Mouse (Mus musculus): ENCODE measurements around the gene Myrip.
"Not testable (repeated sequence)": the region's sequence is repeated elsewhere in the genome, so short reads cannot be mapped to it uniquely, and the experiment has no call there.

The Myrip gene

GRCm38 (mm10) chr9:120377726-120378125 is 76.4 kb downstream of the Myrip start:
- in situ Hi-C loops (cut with MboI, MseI) = no loop called here

- in situ Hi-C loops (cut with MboI, MseI) = no loop called here
Measured at GRCm38 (mm10) chr9:120395188-120395587, 93.9 kb downstream of the Myrip start.

- in situ Hi-C loops (cut with MboI, MseI) = no loop called here
Measured at GRCm38 (mm10) chr9:120396579-120397185, 95.4 kb downstream of the Myrip start.

GRCm38 (mm10) chr9:120398289-120398688 is 97.0 kb downstream of the Myrip start:
- in situ Hi-C loops (cut with MboI, MseI) = no loop called here

- in situ Hi-C loops (cut with MboI, MseI) = not testable (repeated sequence)
Measured at GRCm38 (mm10) chr9:120399537-120399936, 98.2 kb downstream of the Myrip start.

GRCm38 (mm10) chr9:120402368-120402767 is 101.1 kb downstream of the Myrip start:
- in situ Hi-C loops (cut with MboI, MseI) = no loop called here

- in situ Hi-C loops (cut with MboI, MseI) = no loop called here
Measured at GRCm38 (mm10) chr9:120403661-120404060, 102.3 kb downstream of the Myrip start.

- in situ Hi-C loops (cut with MboI, MseI) = loop anchor here (10.0 kb wide), 1 partner anchor 1625 kb away; no protein-coding TSS in a partner anchor
Measured at GRCm38 (mm10) chr9:120409663-120410181, 108.4 kb downstream of the Myrip start.

GRCm38 (mm10) chr9:120410421-120410820 is 109.1 kb downstream of the Myrip start:
- in situ Hi-C loops (cut with MboI, MseI) = loop anchor here (10.0 kb wide), 1 partner anchor 1624 kb away; no protein-coding TSS in a partner anchor

- in situ Hi-C loops (cut with MboI, MseI) = loop anchor here (10.0 kb wide), 1 partner anchor 1619 kb away; no protein-coding TSS in a partner anchor
Measured at GRCm38 (mm10) chr9:120415504-120415903, 114.2 kb downstream of the Myrip start.

GRCm38 (mm10) chr9:120416151-120416550 is 114.8 kb downstream of the Myrip start:
- in situ Hi-C loops (cut with MboI, MseI) = loop anchor here (10.0 kb wide), 1 partner anchor 1619 kb away; no protein-coding TSS in a partner anchor

GRCm38 (mm10) chr9:120416729-120417128 is 115.4 kb downstream of the Myrip start:
- in situ Hi-C loops (cut with MboI, MseI) = loop anchor here (10.0 kb wide), 1 partner anchor 1618 kb away; no protein-coding TSS in a partner anchor

- in situ Hi-C loops (cut with MboI, MseI) = loop anchor here (10.0 kb wide), 1 partner anchor 1616 kb away; no protein-coding TSS in a partner anchor
Measured at GRCm38 (mm10) chr9:120418582-120418981, 117.3 kb downstream of the Myrip start.

- in situ Hi-C loops (cut with MboI, MseI) = loop anchor here (10.0 kb wide), 1 partner anchor 480 kb away; no protein-coding TSS in a partner anchor
Measured at GRCm38 (mm10) chr9:120424567-120424966, 123.3 kb downstream of the Myrip start.

- in situ Hi-C loops (cut with MboI, MseI) = loop anchor here (10.0 kb wide), 1 partner anchor 479 kb away; no protein-coding TSS in a partner anchor
Measured at GRCm38 (mm10) chr9:120425768-120426167, 124.5 kb downstream of the Myrip start.

GRCm38 (mm10) chr9:120428181-120428580 is 126.9 kb downstream of the Myrip start:
- in situ Hi-C loops (cut with MboI, MseI) = loop anchor here (10.0 kb wide), 1 partner anchor 477 kb away; no protein-coding TSS in a partner anchor

GRCm38 (mm10) chr9:120433747-120434146 is 132.4 kb downstream of the Myrip start:
- in situ Hi-C loops (cut with MboI, MseI) = loop anchor here (5.0 kb wide), 1 partner anchor 69 kb away; no protein-coding TSS in a partner anchor

- in situ Hi-C loops (cut with MboI, MseI) = no loop called here
Measured at GRCm38 (mm10) chr9:120435841-120436240, 134.5 kb downstream of the Myrip start.

- in situ Hi-C loops (cut with MboI, MseI) = no loop called here
Measured at GRCm38 (mm10) chr9:120436854-120437253, 135.5 kb downstream of the Myrip start.

GRCm38 (mm10) chr9:120437266-120437876 is 136.1 kb downstream of the Myrip start:
- in situ Hi-C loops (cut with MboI, MseI) = no loop called here

- in situ Hi-C loops (cut with MboI, MseI) = no loop called here
Measured at GRCm38 (mm10) chr9:120438350-120438749, 137.0 kb downstream of the Myrip start.

- in situ Hi-C loops (cut with MboI, MseI) = no loop called here
Measured at GRCm38 (mm10) chr9:120438781-120439180, 137.5 kb downstream of the Myrip start.
